Mouse (Mus musculus): ENCODE results near the gene Sipa1l2.

DNA sequence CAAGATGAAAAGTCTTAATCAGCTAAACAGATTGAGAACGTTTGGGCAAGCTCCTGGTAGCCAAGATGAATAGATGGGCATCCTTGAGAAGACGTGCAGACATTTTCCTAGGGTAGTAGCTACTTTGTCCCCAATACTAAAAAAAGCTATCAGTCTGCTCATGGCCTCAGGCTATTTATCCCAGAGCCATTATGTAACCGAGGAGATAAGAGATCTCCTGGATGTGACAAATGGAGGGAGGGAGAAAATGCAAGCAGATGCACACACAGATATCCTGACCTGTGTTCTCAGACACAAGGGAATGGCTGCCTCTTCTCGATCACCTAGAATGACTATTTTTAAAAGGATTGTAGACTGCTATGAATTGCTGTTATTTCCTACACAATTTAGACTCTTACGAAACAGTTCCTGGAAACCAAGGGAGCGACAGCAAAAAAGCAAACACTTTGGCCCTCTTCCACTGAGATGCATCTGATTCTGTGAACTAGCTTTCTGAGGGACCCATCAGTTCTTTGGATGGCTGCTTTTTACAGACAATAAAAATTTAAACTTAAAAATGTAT is 76.3 kb downstream of the Sipa1l2 start:
- TF ChIP-seq TAL1 (IDR thresholded peaks at IDR 0.05; ENCODE audit: low read length) (no peak), GATA1 (IDR thresholded peaks at IDR 0.05; ENCODE audit: low read length) (no peak)
